Mouse (Mus musculus): ENCODE measurements around the gene Rpl19. TPM values are rescaled to one million over a fixed set of nuclear protein-coding genes. Genes with fewer than 3 reads are reported as not detected.
A peak's percentile ranks its signal among the peaks of the same experiment; 100 is the strongest.

The Rpl19 gene
- polyA plus RNA-seq, 1 experiment from 2014 or later: 1,148 TPM

GRCm38 (mm10) chr11:97985727-97986677, 40.5 kb upstream of the Rpl19 start, which contains the start of gene Plxdc1:
Plxdc1 (minus strand) TSS chr11:97986444.
- no peak within 1 kb of the TSS for H3K27ac ChIP-seq (replicated peaks; ENCODE audit: low read depth, low read length)
- peak within 1 kb of the TSS; percentile 91 for H3K4me2 ChIP-seq (ENCODE audit: low read depth, low read length)
- DNase-seq (ENCODE audit: low spot score) (no peak), ATAC-seq (ENCODE audit: low read depth) (no peak)
- H3K4me3 ChIP-seq (ENCODE audit: low read depth, low read length): peak within 1 kb of the TSS; percentile 94
- peaks cover 23% of the 10 kb centered on the region for H3K27me3 ChIP-seq (replicated peaks; ENCODE audit: control insufficient read depth, insufficient read depth, low read length)
- H3K9ac ChIP-seq (ENCODE audit: low read depth, low read length): peak within 1 kb of the TSS; percentile 67
- H3K9me3 ChIP-seq (ENCODE audit: control insufficient read depth, low read length): no peaks in the 10 kb centered on the region
- WGBS: 5% methylated on average over 31 of the region's 74 CpGs
- 0 out of 2 replicates have a peak, but pooled peaks cover 3% of the 10 kb centered on the region for H3K4me1 ChIP-seq (ENCODE audit: control insufficient read depth, insufficient read depth, low read length)
- no peaks in the 10 kb centered on the region for H3K36me3 ChIP-seq (ENCODE audit: control insufficient read depth, insufficient read depth, low read length)

- Histone ChIP-seq H3K9me3 (ENCODE audit: control insufficient read depth, low read length) (no peaks in the 10 kb centered on the region), H3K9ac (ENCODE audit: low read depth, low read length) (peak overlapping the region; percentile 67; the same call in 1 of the 2 replicates), H3K4me3 (ENCODE audit: low read depth, low read length) (peak overlapping the region; percentile 94), H3K4me2 (ENCODE audit: low read depth, low read length) (peak overlapping the region; percentile 91), H3K4me1 (ENCODE audit: control insufficient read depth, insufficient read depth, low read length) (0 out of 2 replicates have a peak, but pooled peaks cover 3% of the 10 kb centered on the region), H3K27me3 (replicated peaks; ENCODE audit: control insufficient read depth, insufficient read depth, low read length) (peaks cover 23% of the 10 kb centered on the region), H3K27ac (replicated peaks; ENCODE audit: low read depth, low read length) (no peak overlapping the region), H3K36me3 (ENCODE audit: control insufficient read depth, insufficient read depth, low read length) (no peaks in the 10 kb centered on the region)
- ATAC-seq (ENCODE audit: low read depth) (no peak), DNase-seq (ENCODE audit: low spot score) (no peak)
- 33% methylated on average over 10 of the region's 17 CpGs for WGBS
Measured at GRCm38 (mm10) chr11:97986738-97987465, 39.6 kb upstream of the Rpl19 start.

GRCm38 (mm10) chr11:97987551-97988526, 38.7 kb upstream of the Rpl19 start:
- peak overlapping the region; percentile 91 for H3K4me2 ChIP-seq (ENCODE audit: low read depth, low read length)
- 0 out of 2 replicates have a peak, but pooled peaks cover 3% of the 10 kb centered on the region for H3K4me1 ChIP-seq (ENCODE audit: control insufficient read depth, insufficient read depth, low read length)
- peak overlapping the region; percentile 94 for H3K4me3 ChIP-seq (ENCODE audit: low read depth, low read length)
- no peaks in the 10 kb centered on the region for H3K9me3 ChIP-seq (ENCODE audit: control insufficient read depth, low read length)
- H3K27ac ChIP-seq (replicated peaks; ENCODE audit: low read depth, low read length): peak overlapping the region; percentile 90
- no peaks in the 10 kb centered on the region for H3K36me3 ChIP-seq (ENCODE audit: control insufficient read depth, insufficient read depth, low read length)
- H3K9ac ChIP-seq (ENCODE audit: low read depth, low read length): peak overlapping the region; percentile 81
- DNase-seq (ENCODE audit: low spot score) (peak; percentile 98), ATAC-seq (ENCODE audit: low read depth) (peak; percentile 83)
- peaks cover 23% of the 10 kb centered on the region for H3K27me3 ChIP-seq (replicated peaks; ENCODE audit: control insufficient read depth, insufficient read depth, low read length)
- WGBS: under 1% methylated on average over 42 of the region's 42 CpGs

- peak overlapping the region; percentile 90 for H3K27ac ChIP-seq (replicated peaks; ENCODE audit: low read depth, low read length)
- H3K9ac ChIP-seq (ENCODE audit: low read depth, low read length): peak overlapping the region; percentile 81
- H3K27me3 ChIP-seq (replicated peaks; ENCODE audit: control insufficient read depth, insufficient read depth, low read length): peaks cover 23% of the 10 kb centered on the region
- H3K9me3 ChIP-seq (ENCODE audit: control insufficient read depth, low read length): no peaks in the 10 kb centered on the region
- peak overlapping the region; percentile 66 for H3K4me2 ChIP-seq (ENCODE audit: low read depth, low read length)
- peak overlapping the region; percentile 94 for H3K4me3 ChIP-seq (ENCODE audit: low read depth, low read length)
- no peaks in the 10 kb centered on the region for H3K36me3 ChIP-seq (ENCODE audit: control insufficient read depth, insufficient read depth, low read length)
- WGBS: under 1% methylated on average over 26 of the region's 26 CpGs
- 0 out of 2 replicates have a peak, but pooled peaks cover 3% of the 10 kb centered on the region for H3K4me1 ChIP-seq (ENCODE audit: control insufficient read depth, insufficient read depth, low read length)
- peak; percentile 89 for ATAC-seq (ENCODE audit: low read depth)
- DNase-seq (ENCODE audit: low spot score): peak; percentile 95
Measured at GRCm38 (mm10) chr11:97988530-97989096, 37.9 kb upstream of the Rpl19 start.

- 14% methylated on average over 9 of the region's 13 CpGs for WGBS
- no peaks in the 10 kb centered on the region for H3K36me3 ChIP-seq (ENCODE audit: control insufficient read depth, insufficient read depth, low read length)
- DNase-seq (ENCODE audit: low spot score) (peak; percentile 68), ATAC-seq (ENCODE audit: low read depth) (peak; percentile 53; the same call in 1 of the 2 replicates)
- H3K4me1 ChIP-seq (ENCODE audit: control insufficient read depth, insufficient read depth, low read length): peaks cover 14% of the 10 kb centered on the region; the same call in 1 of the 2 replicates
- H3K4me3 ChIP-seq (ENCODE audit: low read depth, low read length): peak overlapping the region; percentile 49
- H3K9ac ChIP-seq (ENCODE audit: low read depth, low read length): no peak overlapping the region
- no peaks in the 10 kb centered on the region for H3K27me3 ChIP-seq (replicated peaks; ENCODE audit: control insufficient read depth, insufficient read depth, low read length)
- no peak overlapping the region for H3K27ac ChIP-seq (replicated peaks; ENCODE audit: low read depth, low read length)
- H3K4me2 ChIP-seq (ENCODE audit: low read depth, low read length): peak overlapping the region; percentile 87
- H3K9me3 ChIP-seq (ENCODE audit: control insufficient read depth, low read length): no peaks in the 10 kb centered on the region
Measured at GRCm38 (mm10) chr11:97994539-97995100, 31.9 kb upstream of the Rpl19 start.

GRCm38 (mm10) chr11:97995564-97996288, 30.8 kb upstream of the Rpl19 start, which contains the start of gene Arl5c:
Arl5c (minus strand) TSS chr11:97996181.
- Histone ChIP-seq H3K36me3 (ENCODE audit: control insufficient read depth, insufficient read depth, low read length) (no peaks in the 10 kb centered on the region), H3K27me3 (replicated peaks; ENCODE audit: control insufficient read depth, insufficient read depth, low read length) (no peaks in the 10 kb centered on the region)

GRCm38 (mm10) chr11:97996691-97997090, 29.8 kb upstream of the Rpl19 start:
- Histone ChIP-seq H3K4me1 (ENCODE audit: control insufficient read depth, insufficient read depth, low read length) (peaks cover 12% of the 10 kb centered on the region; the same call in 1 of the 2 replicates), H3K27ac (replicated peaks; ENCODE audit: low read depth, low read length) (no peak overlapping the region), H3K36me3 (ENCODE audit: control insufficient read depth, insufficient read depth, low read length) (no peaks in the 10 kb centered on the region), H3K27me3 (replicated peaks; ENCODE audit: control insufficient read depth, insufficient read depth, low read length) (no peaks in the 10 kb centered on the region), H3K4me3 (ENCODE audit: low read depth, low read length) (no peak overlapping the region), H3K9me3 (ENCODE audit: control insufficient read depth, low read length) (no peaks in the 10 kb centered on the region), H3K4me2 (ENCODE audit: low read depth, low read length) (no peak overlapping the region), H3K9ac (ENCODE audit: low read depth, low read length) (no peak overlapping the region)
- WGBS: 81% methylated on average over 1 of the region's 1 CpGs
- DNase-seq (ENCODE audit: low spot score) (no peak), ATAC-seq (ENCODE audit: low read depth) (no peak)

More at GRCm38 (mm10) chr11:97995564-97996288, 30.8 kb upstream of the Rpl19 start, which contains the start of gene Arl5c:
- Histone ChIP-seq H3K27ac (replicated peaks; ENCODE audit: low read depth, low read length) (peak within 1 kb of the TSS; percentile 19), H3K4me1 (ENCODE audit: control insufficient read depth, insufficient read depth, low read length) (peaks cover 12% of the 10 kb centered on the region; the same call in 1 of the 2 replicates), H3K9me3 (ENCODE audit: control insufficient read depth, low read length) (no peaks in the 10 kb centered on the region), H3K4me2 (ENCODE audit: low read depth, low read length) (peak within 1 kb of the TSS; percentile 87), H3K4me3 (ENCODE audit: low read depth, low read length) (peak within 1 kb of the TSS; percentile 49), H3K9ac (ENCODE audit: low read depth, low read length) (peak within 1 kb of the TSS; percentile 56)
- DNase-seq (ENCODE audit: low spot score) (peak; percentile 56), ATAC-seq (ENCODE audit: low read depth) (peak; percentile 27; the same call in 1 of the 2 replicates)
- WGBS: 1% methylated on average over 20 of the region's 26 CpGs

All from embryonic facial prominence, embryonic 14.5 days (tissue).